Mouse (Mus musculus) forebrain, embryonic 11.5 days (tissue): ENCODE data around the gene Dab2ip. TPM values are rescaled to one million over a fixed set of nuclear protein-coding genes. Genes with fewer than 3 reads are reported as not detected.

Experiments
- ATAC-seq: fragments of 200-750 bp; cut with Nextera tagmentation; replicated peaks from 2 replicates; pipeline ENCODE4 v1.8.0; 2017; ENCODE audit warnings: moderate TSS enrichment; ENCODE audit not compliant: low FRiP score
- DNase-seq: peaks from one replicate; pipeline ENCODE4 v3.0.0-alpha.2; 2017; ENCODE audit warnings: low spot score
- H3K27ac ChIP-seq: fragments of 300-500 bp; sonication (generic); 2 replicates; pipeline ENCODE4 v1.5.1; 2014; ENCODE audit warnings: low read depth, low read length
- H3K27me3 ChIP-seq: fragments of 300-500 bp; sonication (generic); 2 replicates; pipeline ENCODE4 v1.6.1; 2014; ENCODE audit warnings: mild to moderate bottlenecking, low read length, mixed read lengths; ENCODE audit not compliant: control insufficient read depth, insufficient read depth
- H3K36me3 ChIP-seq: fragments of 300-500 bp; sonication (generic); 2 replicates; pipeline ENCODE4 v1.6.1; 2014; ENCODE audit warnings: mild to moderate bottlenecking, low read length, moderate library complexity, mixed read lengths; ENCODE audit not compliant: control insufficient read depth, insufficient read depth
- H3K4me1 ChIP-seq: fragments of 300-500 bp; sonication (generic); replicated peaks from 2 replicates; pipeline ENCODE4 v1.6.1; 2014; ENCODE audit warnings: low read length, mixed read lengths; ENCODE audit not compliant: control insufficient read depth, insufficient read depth
- H3K4me2 ChIP-seq: fragments of 300-500 bp; sonication (generic); 2 replicates; pipeline ENCODE4 v1.6.1; 2014; ENCODE audit warnings: low read depth, mild to moderate bottlenecking, low read length, moderate library complexity, mixed read lengths; ENCODE audit not compliant: severe bottlenecking
- H3K4me3 ChIP-seq: fragments of 300-500 bp; sonication (generic); 2 replicates; pipeline ENCODE4 v1.5.1; 2014; ENCODE audit warnings: low read depth, low read length
- H3K9ac ChIP-seq: fragments of 300-500 bp; sonication (generic); 2 replicates; pipeline ENCODE4 v1.6.1; 2014; ENCODE audit warnings: low read length
- H3K9me3 ChIP-seq: fragments of 300-500 bp; sonication (generic); 2 replicates; pipeline ENCODE4 v1.6.1; 2016; ENCODE audit warnings: low read length, mixed read lengths; ENCODE audit not compliant: control insufficient read depth
- WGBS: fragments of 180-500 bp; shearing (Covaris S2); extraction: QIAGEN DNeasy Blood & Tissue Kit; methylation state at CpG from one replicate; pipeline ENCODE4 v1.1.7; 2014; 5-methylcytosine and 5-hydroxymethylcytosine counted together
- polyA plus RNA-seq: library from polyadenylated mRNA; unstranded; fragments of >200 nt; fragmentation: Nextera tagmentation; extraction: Ambion mirVana; gene quantifications from 2 replicates; pipeline ENCODE4 v1.2.1, GENCODE M21; 2014

Gene Dab2ip
- polyA plus RNA-seq, 1 experiment from 2014 or later = 51.5 TPM

- no peak overlapping the region for H3K9ac ChIP-seq
- H3K4me1 ChIP-seq = peaks cover 38% of the 10 kb centered on the region
- 23% methylated on average over 8 of the region's 8 CpGs for WGBS
- H3K4me3 ChIP-seq = no peak overlapping the region
- H3K9me3 ChIP-seq = no peaks in the 10 kb centered on the region
- no peak overlapping the region for H3K4me2 ChIP-seq
- H3K36me3 ChIP-seq = no peaks in the 10 kb centered on the region
- no peaks in the 10 kb centered on the region for H3K27me3 ChIP-seq
- DNase-seq = peak; percentile 72
- H3K27ac ChIP-seq = peak overlapping the region; percentile 50
- ATAC-seq = peak; percentile 57
These were observed 119.8 kb downstream of the Dab2ip start for GRCm38 (mm10) chr2:35677855-35678254.

- no peak overlapping the region for H3K9ac ChIP-seq
- H3K36me3 ChIP-seq = no peaks in the 10 kb centered on the region
- H3K9me3 ChIP-seq = no peaks in the 10 kb centered on the region
- no peak overlapping the region for H3K27ac ChIP-seq
- DNase-seq (no peak), ATAC-seq (no peak)
- 54% methylated on average over 4 of the region's 4 CpGs for WGBS
- H3K4me1 ChIP-seq = peaks cover 38% of the 10 kb centered on the region
- no peak overlapping the region for H3K4me3 ChIP-seq
- H3K27me3 ChIP-seq = no peaks in the 10 kb centered on the region
- H3K4me2 ChIP-seq = no peak overlapping the region
These were observed 120.4 kb downstream of the Dab2ip start for GRCm38 (mm10) chr2:35678440-35678839.

GRCm38 (mm10) chr2:35679812-35680672 lies 122.0 kb downstream of the Dab2ip start:
- WGBS = 18% methylated on average over 10 of the region's 10 CpGs
- Histone ChIP-seq H3K27me3 (no peaks in the 10 kb centered on the region), H3K4me1 (peaks cover 48% of the 10 kb centered on the region), H3K36me3 (no peaks in the 10 kb centered on the region), H3K9ac (no peak overlapping the region), H3K9me3 (no peaks in the 10 kb centered on the region), H3K4me2 (no peak overlapping the region), H3K27ac (no peak overlapping the region), H3K4me3 (no peak overlapping the region)
- no peak for DNase-seq
- ATAC-seq = no peak

GRCm38 (mm10) chr2:35680833-35681232 lies 122.8 kb downstream of the Dab2ip start:
- H3K9ac ChIP-seq = no peak overlapping the region
- no peak for DNase-seq
- no peak overlapping the region for H3K4me3 ChIP-seq
- H3K27me3 ChIP-seq = no peaks in the 10 kb centered on the region
- no peak overlapping the region for H3K4me2 ChIP-seq
- H3K9me3 ChIP-seq = no peaks in the 10 kb centered on the region
- ATAC-seq = no peak
- 70% methylated on average over 6 of the region's 6 CpGs for WGBS
- no peaks in the 10 kb centered on the region for H3K36me3 ChIP-seq
- H3K27ac ChIP-seq = no peak overlapping the region
- peaks cover 51% of the 10 kb centered on the region for H3K4me1 ChIP-seq

- Histone ChIP-seq H3K27ac (peak overlapping the region; percentile 50), H3K4me2 (no peak overlapping the region), H3K4me1 (peaks cover 25% of the 10 kb centered on the region), H3K9ac (no peak overlapping the region), H3K36me3 (no peaks in the 10 kb centered on the region), H3K27me3 (no peaks in the 10 kb centered on the region), H3K4me3 (no peak overlapping the region), H3K9me3 (no peaks in the 10 kb centered on the region)
- ATAC-seq (no peak; the same call in 1 of the 2 replicates), DNase-seq (no peak)
- 36% methylated on average over 3 of the region's 3 CpGs for WGBS
These were observed 125.9 kb downstream of the Dab2ip start for GRCm38 (mm10) chr2:35684005-35684404.

GRCm38 (mm10) chr2:35684735-35685312 lies 126.8 kb downstream of the Dab2ip start:
- Histone ChIP-seq H3K4me1 (peaks cover 19% of the 10 kb centered on the region), H3K4me2 (no peak overlapping the region), H3K9me3 (no peaks in the 10 kb centered on the region), H3K27me3 (no peaks in the 10 kb centered on the region), H3K4me3 (no peak overlapping the region), H3K36me3 (no peaks in the 10 kb centered on the region), H3K27ac (peak overlapping the region; percentile 50), H3K9ac (no peak overlapping the region)
- 44% methylated on average over 9 of the region's 9 CpGs for WGBS
- ATAC-seq (no peak; the same call in 1 of the 2 replicates), DNase-seq (no peak)

GRCm38 (mm10) chr2:35686104-35686503 lies 128.0 kb downstream of the Dab2ip start:
- H3K9me3 ChIP-seq = no peaks in the 10 kb centered on the region
- no peaks in the 10 kb centered on the region for H3K36me3 ChIP-seq
- H3K4me2 ChIP-seq = no peak overlapping the region
- H3K9ac ChIP-seq = no peak overlapping the region
- DNase-seq = no peak
- H3K27me3 ChIP-seq = no peaks in the 10 kb centered on the region
- peaks cover 17% of the 10 kb centered on the region for H3K4me1 ChIP-seq
- WGBS = 95% methylated on average over 7 of the region's 7 CpGs
- no peak overlapping the region for H3K4me3 ChIP-seq
- no peak overlapping the region for H3K27ac ChIP-seq
- no peak for ATAC-seq

GRCm38 (mm10) chr2:35687557-35688070 lies 129.5 kb downstream of the Dab2ip start:
- Histone ChIP-seq H3K4me1 (peaks cover 24% of the 10 kb centered on the region), H3K9ac (no peak overlapping the region), H3K27ac (no peak overlapping the region), H3K4me2 (no peak overlapping the region), H3K27me3 (no peaks in the 10 kb centered on the region), H3K36me3 (no peaks in the 10 kb centered on the region), H3K4me3 (no peak overlapping the region), H3K9me3 (no peaks in the 10 kb centered on the region)
- ATAC-seq (no peak), DNase-seq (no peak)
- WGBS = 92% methylated on average over 5 of the region's 5 CpGs
